Mouse (Mus musculus): ENCODE results near the gene Cycs. TPM values are rescaled to one million over a fixed set of nuclear protein-coding genes. Genes with fewer than 3 reads are reported as not detected.
"Not testable (repeated sequence)": the region's sequence is repeated elsewhere in the genome, so short reads cannot be mapped to it uniquely, and the experiment has no call there.

Cycs gene
- polyA plus RNA-seq (2012; rRNA removed): 7.8 and 8.0 TPM in 2 replicates

DNA sequence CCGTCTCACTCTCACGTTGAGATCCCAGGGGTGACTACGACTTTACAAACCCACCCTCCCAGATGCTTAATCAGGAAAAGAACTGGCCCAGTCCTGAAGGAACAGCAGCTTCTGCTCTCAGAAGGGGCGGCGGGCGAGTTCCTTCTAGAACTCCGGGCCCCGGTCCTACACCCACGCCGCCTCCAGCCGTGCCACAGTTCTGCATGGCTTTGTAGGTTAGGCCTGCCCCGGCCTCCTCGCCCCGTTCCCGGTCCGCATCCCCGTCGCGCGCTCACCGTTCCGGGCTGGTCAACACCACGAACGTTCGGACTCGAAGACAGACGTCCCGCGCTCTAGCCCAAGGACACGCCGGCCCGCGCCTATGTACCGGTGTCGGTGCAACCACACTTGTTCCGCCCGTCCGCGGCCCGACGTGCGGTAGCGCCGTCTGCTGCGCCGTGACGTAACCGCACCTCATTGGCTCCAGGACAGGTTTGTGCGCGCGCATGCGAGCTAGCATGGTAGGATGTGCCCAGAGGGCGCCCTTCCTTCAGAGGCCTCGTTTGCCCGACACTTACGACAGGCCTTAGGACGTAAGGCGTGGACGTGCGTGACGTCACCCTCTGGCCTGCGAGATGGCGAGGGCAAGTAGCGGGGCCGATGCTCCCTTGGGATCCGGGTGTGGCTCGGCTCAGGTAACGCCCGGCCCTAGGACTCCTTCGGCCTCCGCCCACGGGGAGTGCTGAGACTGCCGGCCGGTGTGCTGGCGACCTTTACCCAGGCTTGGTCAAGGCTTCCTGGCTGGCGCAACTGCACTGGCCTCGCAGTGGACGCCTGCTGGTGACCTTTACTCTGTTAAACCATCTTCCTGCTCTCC is at the start of gene Cycs:
TSS of gene Cycs (minus strand) at position 398 of the 856 bp plus-strand sequence.
- 2% methylated on average over 78 of the region's 78 CpGs for WGBS
- DNase-seq (ENCODE audit: low read depth, low spot score): peak; percentile 99

DNA sequence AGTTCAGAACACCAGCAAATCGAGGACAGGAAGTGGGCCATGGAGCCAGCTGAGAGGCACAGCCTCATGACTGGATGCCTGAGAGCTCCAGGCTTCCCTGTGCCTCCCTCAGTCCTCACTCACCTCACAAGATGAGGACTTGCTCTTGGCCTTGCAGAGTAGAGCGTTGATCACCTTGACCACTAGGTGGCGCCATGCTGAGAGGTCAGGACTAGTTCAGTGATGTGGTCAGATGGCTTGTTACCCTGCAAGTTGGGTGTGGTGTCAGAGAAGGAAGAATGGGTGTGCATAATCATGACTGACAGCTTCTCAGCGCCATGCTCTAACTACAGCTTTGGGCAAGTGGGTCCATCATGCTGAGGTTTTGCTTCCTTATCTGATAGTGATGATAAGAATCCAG is 35.3 kb upstream of the Cycs start:
- DNase-seq (ENCODE audit: low read depth, low spot score): peak; percentile 47
- 31% methylated on average over 4 of the region's 4 CpGs for whole genome bisulfite sequencing

DNA sequence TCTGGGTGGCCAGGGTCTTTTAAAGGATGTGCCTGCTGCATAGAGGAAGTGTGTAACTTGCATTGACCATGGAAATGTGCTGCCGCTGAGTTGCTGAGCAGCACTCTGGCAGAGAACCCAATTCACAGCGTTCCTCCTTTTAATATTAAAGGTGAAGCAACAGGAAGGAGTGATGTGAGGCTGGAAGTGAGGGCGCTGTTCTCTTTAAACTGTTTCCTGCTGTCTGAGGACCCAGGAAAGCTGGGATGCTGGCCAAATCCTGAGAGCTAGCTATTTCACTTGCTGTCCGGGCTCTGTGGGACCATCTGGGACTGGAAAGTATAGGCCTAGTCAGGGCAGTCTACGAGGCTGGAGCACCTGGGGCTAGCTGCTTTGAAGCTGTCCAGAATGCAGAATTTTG is 32.2 kb upstream of the Cycs start:
- WGBS: 16% methylated on average over 5 of the region's 5 CpGs
- DNase-seq (ENCODE audit: low read depth, low spot score): no peak

DNA sequence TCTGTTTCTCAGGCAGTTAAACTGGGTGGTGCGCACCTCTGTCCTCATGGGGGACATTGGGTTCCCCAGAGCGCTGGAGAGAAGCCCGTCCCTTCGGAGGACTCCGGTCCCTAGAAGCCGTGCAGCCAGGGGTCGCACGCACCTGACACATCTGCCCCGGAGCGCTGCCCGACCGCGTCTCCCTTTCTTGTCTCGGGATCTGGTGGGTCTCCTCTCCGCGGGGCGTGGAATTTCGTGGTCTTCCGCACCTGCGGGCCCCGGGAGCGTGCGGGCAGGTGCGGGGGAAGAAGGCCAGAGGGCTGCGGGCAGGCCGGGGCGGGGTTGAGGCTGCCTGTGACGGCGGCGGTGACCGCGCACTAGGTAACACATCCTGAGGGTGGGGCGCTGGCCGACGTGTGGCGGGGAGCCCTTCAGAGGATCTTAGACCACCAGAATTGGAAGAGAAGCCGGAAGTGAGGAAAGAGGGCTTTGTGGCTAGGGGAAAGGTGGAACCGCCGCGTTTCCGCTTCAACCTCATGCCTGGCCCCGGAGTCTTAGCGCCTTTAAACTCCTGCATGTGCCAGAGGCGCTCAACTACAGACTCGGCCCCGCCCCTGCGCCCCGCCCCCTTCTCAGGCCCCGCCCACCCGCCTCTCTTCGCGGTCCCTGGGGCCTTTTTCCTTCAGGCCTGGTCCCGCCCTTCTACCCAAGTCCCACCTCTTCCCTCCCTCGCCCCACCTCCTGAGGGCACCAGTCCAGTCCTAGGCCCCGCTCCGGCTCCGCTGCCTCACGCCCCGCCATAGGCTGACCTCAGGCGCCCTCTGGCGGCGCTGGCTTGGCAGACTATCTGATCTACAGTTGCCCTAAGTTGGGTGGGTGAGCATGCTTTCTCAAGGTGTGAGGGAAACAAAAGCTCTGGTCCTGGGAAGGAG is 30.2 kb upstream of the Cycs start, which contains the start of gene 4921507P07Rik:
TSS of gene 4921507P07Rik (minus strand) at position 332 of the 911 bp plus-strand sequence.
- peak; percentile 83 for DNase-seq (ENCODE audit: low read depth, low spot score)
- under 1% methylated on average over 62 of the region's 62 CpGs for WGBS

DNA sequence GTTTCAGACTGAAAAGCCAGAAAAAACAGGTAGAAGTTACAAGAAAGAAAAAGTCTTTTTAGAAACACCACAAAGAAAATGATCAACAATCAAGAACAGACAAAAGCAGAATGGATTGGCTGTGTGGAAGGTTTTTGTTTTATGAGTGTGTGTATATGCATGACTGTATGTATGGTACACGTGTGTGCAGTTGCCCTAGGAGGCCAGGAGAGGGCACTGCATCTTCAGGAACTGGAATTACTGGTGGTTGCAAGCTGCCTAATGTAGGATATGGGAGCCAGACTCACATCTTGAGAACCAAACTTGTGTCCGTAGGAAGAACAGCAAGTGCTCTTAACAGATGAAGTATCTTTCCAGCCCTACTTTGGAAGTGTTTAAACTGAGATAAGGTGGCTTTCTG is 28.0 kb upstream of the Cycs start:
- no peak for DNase-seq (ENCODE audit: low read depth, low spot score)
- 89% methylated on average over 2 of the region's 2 CpGs for WGBS

DNA sequence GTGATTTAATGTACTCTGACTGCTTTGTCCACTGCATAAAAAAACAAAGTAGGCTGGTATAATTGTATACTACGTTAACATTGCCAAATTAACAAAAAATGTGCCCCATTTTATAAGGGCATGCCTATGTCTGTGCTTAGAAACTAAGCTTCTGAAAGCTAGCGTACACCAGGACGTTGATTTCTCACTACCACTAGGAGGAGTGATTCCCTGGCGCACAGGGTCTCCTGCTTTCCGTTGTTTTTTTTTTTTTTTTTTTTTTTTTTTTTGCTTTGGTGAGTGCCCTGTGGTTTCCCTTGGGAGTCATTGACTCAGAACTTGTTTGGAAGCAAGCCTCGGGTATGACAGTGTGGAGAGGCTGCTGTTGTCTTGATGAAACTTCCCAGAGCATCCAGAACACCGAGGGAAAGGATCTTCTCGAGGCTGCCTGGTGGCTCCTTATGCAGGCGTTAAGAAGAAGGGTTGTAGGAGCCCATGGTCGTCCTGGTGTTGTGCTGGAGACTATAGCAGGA is 27.1 kb upstream of the Cycs start:
- DNase-seq (ENCODE audit: low read depth, low spot score): no peak
- 77% methylated on average over 10 of the region's 10 CpGs for WGBS

DNA sequence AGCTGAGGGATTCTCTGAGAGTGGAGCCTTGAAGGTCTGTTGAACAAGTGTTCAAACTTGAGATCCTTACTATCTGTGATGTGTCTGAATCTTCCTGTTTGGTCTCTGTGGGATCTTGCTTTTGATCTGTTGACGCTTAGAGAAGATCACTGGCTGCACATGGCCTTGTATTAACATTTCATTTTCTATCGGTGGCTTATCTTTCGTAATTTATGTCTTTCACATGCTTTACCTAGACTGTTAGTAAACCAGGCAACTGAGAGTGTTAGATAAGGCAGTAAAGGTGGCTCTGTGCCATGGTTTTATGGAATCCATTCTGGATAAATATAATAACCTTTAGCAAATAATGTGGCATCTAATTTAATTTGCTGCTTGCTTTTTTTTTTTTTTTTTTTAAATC is 23.9 kb upstream of the Cycs start:
- DNase-seq (ENCODE audit: low read depth, low spot score): no peak
- 19% methylated on average over 3 of the region's 3 CpGs for WGBS

DNA sequence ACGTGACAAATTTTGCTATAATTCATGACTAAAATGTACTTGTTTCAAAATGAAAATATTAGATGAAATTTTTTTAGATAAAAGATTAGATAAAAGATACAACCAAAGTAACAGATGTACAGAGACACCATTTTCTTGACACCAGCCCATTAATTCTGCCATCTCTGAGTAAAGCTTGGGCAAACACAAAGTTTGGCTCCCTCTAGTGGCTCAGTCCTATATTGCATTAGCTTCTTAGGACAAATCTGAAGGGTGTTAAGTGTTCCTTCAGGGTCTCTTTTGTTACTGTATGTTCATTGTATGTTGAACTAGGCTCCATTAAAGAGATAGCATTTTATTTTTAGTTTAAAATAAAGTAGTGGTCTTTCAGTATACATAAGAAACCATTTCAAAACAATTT is 21.9 kb upstream of the Cycs start:
- no peak for DNase-seq (ENCODE audit: low read depth, low spot score)
- 95% methylated on average over 1 of the region's 1 CpGs for WGBS

DNA sequence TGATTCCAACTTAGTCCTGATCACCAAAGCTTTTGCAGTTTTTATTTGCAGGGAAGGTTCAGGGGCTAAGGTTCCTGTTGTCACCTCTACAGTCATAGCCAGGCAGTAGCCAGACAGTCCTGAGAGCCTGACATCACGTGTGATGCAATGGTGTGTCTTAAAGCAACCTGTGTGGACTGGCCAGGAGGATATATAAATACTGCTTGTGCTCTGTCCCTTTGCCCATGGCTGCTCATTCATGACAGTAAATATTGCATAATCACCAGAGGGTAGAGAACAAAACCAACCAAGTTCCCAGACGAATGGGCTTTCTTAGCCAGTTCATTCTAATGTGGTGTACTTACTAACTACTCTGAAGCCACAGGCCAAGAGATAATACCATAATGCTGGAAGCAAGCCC is 21.1 kb upstream of the Cycs start:
- no peak for DNase-seq (ENCODE audit: low read depth, low spot score)
- 72% methylated on average over 2 of the region's 2 CpGs for WGBS

DNA sequence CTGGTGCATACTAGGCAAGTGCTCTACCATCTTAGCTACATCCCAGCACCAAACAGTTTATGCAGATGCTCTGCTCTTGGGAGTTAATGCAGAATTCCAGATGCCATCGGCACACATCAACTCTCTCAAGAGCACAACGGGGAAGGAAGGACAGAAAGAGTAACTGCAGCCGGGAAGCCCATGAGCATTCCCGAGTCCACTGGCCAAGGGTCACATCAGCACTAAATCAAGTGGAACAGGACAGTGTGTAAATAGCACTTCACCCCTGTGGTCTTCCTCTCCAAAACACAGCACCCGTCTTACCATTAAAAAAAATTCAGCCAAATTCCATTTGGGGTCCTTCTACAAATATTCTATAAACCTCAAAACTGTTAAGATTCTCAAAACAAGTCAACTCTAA is 20.0 kb upstream of the Cycs start:
- no peak for DNase-seq (ENCODE audit: low read depth, low spot score)
- WGBS: 70% methylated on average over 5 of the region's 5 CpGs

DNA sequence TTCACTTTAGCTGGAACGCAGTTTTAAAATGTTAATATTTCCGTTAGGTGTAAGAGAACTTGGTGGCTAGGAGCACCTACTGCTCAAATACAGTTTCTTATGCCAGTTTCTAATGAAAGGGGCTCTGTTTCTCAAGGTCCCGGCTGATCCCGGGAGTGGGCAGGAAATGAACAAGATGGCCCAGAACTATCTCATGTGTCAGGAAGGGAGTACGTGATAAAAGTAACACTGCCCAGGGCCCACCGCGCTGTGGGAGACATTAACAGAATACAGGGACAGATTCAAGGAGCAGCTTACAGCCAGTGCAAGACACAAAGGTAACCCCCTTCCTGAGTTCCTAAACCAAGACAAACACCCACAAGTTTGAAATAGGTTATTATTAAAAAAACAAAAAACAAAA is 19.4 kb upstream of the Cycs start:
- DNase-seq (ENCODE audit: low read depth, low spot score): no peak
- 83% methylated on average over 7 of the region's 7 CpGs for WGBS

DNA sequence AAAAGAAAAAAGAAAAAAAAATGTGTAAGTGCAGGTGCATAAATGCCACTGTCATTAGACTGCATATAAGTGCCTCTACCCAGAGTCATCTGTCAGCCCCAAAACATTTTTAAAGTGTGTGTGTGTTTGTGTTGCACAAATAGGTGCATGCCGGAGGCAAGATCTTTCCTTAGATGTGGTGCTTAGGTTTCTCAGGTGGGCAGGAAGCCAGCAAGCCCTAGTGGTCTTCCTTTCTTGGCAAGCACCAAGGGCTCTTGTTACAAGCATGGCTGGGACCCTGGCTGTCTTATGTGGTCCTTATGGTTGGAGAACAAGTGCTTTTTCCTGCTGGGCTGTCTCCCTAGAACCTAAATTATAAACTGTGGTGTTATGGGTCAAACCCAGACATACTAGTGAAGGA is 5.3 kb upstream of the Cycs start:
- WGBS: 88% methylated on average over 1 of the region's 1 CpGs
- DNase-seq (ENCODE audit: low read depth, low spot score): no peak

DNA sequence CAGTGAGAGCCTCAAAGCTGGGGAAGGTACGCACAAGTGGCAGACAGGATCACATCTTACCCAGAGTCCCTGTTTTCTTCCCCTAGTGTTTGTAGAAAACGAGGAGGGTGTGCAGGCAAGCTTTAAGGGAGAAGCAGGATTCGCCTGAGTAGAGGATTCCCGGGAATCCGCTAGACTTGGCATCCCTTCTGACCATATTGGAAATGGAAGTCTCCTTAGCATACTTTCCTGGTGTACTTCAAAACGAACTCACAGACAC is 588 bp upstream of the Cycs start:
- WGBS: 4% methylated on average over 6 of the region's 6 CpGs
- no peak for DNase-seq (ENCODE audit: low read depth, low spot score)

DNA sequence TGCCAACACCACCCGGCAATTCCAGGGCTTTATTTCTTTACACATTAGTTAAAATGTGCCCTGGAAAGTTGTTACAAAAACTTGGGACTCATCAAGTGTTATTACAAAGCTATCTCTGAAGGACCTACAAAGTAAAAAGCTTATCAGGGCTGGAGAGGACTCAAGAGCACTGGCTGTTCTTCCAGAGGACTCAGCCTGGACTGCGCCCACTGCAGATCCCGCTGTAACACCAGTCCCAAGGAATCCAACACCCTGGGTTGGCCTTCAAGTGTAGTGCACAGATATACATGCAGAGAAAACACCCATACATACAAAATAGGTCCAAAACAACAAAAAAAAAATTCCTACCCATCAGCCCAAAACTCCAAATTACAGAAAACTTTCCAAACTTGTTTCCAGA is 2.7 kb downstream of the Cycs start:
- 83% methylated on average over 3 of the region's 3 CpGs for WGBS
- no peak for DNase-seq (ENCODE audit: low read depth, low spot score)

DNA sequence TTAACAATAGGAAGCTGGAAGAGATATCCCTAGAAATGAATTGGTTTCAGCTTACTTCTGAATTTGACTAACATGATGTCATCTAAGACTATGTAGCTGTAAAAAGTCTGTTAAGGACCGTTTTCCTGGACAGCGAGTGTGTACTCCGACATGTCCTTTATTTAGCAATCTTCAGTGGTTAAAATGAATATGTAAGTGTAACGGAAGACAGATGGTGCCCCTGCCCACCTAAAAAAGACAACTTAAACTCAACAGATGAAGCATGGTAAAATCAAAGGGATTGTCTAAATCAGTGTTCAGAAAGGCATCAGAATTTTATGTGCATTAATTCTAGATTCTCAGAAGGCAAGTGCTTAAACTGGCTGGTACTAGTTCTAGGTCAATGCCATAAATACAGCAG is 3.9 kb downstream of the Cycs start:
- WGBS: 84% methylated on average over 4 of the region's 4 CpGs
- no peak for DNase-seq (ENCODE audit: low read depth, low spot score)

DNA sequence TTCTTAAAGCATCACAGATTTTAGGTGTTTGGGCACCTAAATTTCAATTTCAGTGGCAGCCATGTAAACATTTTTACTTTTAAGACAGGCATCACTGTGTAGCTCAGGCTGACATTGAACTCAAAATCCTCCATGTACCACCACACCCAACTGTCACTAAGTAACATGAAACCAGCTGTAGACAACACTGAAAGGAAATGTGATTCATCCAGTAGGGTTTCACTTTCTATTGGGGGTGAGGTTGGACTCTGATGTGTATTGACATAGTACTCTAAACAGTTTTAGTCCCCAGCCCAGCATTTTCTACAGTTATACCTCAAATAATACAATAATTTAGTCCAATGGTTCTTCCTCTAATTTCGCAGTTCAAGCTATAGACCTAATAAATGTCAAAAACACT is 5.6 kb downstream of the Cycs start:
- DNase-seq (ENCODE audit: low read depth, low spot score): no peak
- WGBS: 79% methylated on average over 1 of the region's 1 CpGs

DNA sequence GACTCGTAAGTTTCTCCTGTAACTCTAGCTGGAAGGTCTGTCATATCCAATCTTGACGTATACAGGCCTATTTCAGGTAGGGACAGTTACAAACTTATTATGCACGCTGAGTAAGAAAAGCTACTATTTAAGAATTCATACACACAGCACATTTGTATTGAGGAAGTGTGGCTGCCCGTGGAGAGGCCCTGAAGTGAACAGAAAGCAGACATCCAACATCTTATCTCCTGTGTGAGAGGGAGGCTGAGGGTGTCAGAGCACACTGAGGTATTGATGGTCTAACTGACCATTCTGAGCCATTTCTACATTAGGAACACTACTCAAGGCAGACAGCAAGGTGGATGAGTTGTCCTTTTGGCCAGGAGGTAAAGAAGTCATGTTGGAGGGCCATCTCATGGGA is 7.5 kb downstream of the Cycs start:
- no peak for DNase-seq (ENCODE audit: low read depth, low spot score)
- WGBS: 85% methylated on average over 4 of the region's 4 CpGs

DNA sequence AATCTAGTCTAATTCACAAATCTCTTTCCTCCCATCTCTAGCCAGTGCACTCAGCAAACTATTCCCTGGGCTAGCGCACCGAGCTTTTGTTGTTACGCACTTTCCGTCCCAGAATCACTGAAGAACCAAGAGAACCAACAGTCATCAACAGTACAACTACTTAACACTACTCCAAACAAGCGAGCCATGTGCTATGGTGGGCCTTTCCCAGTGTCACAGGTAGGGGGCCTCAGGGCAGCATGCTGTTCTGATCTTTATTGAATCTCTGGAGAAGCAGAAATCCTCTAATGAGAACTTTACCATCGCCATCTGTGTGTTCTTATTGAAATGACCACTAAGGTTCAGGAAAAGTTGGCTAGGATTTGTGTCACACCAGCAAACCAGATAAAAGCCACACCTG is 8.8 kb downstream of the Cycs start:
- DNase-seq (ENCODE audit: low read depth, low spot score): no peak
- 86% methylated on average over 6 of the region's 6 CpGs for WGBS

DNA sequence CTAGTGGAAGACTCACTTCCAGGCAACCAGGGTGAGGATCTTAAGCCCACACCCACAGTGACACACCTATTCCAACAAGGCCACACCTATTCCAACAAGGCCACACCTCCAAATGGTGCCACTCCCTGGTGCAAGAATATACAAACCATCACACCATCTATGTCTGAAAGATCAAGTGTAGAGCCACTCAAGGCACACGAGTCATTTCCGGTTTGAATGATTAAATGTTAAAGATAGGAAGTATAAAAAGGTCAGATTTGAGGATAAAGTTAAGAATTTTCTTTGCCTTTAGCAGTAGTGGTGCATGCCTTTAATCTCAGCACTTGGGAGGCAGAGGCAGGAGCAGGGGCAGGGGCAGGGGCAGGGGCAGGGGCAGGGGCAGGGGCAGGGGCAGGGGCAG is 12.1 kb downstream of the Cycs start:
- 29% methylated on average over 2 of the region's 2 CpGs for WGBS
- not testable (repeated sequence) for DNase-seq (ENCODE audit: low read depth, low spot score)

DNA sequence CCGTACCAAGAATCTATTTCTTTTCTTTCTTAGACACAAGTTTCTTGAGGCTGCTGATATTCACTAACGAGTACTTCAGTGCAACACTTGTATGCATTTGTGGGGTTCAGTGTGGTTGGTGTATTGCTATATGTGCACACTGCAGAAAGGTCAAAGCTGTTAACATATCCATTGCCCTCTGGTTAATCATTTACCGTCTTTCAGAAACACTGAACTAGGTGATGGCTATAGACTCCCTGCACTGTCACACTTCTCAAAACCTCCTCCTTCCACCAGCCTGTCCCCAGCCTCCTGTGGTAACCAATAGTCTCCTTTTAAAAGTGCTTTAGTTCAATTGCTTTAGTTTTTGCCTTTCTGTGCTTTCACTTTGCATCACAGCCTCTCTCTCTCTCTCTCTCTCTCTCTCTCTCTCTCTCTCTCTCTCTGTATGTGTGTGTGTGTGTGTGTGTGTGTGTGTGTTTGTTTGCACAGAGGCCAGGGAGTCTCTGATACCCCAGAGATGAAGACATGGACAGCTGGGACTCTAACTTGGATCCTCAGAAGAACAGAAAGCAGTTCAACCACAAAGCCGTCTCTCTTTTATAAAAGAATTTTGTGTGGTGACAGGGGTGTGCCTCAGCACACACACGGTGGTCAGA is 13.3 kb downstream of the Cycs start:
- WGBS: 34% methylated on average over 5 of the region's 5 CpGs
- no peak for DNase-seq (ENCODE audit: low read depth, low spot score)

Measured in large intestine, adult 2 months (tissue).